Mouse (Mus musculus): ENCODE measurements around the gene Tmem63a.
"Not testable (repeated sequence)": the region's sequence is repeated elsewhere in the genome, so short reads cannot be mapped to it uniquely, and the experiment has no call there.

Tmem63a gene

GRCm38 (mm10) chr1:180924737-180925136 lies 17.4 kb upstream of the Tmem63a start:
- in situ Hi-C loops (cut with MboI; ENCODE audit: low sequenced_read_pairs) = no loop called here

- in situ Hi-C loops (cut with MboI; ENCODE audit: low sequenced_read_pairs) = no loop called here
Measured at GRCm38 (mm10) chr1:180926286-180926685, 15.9 kb upstream of the Tmem63a start.

GRCm38 (mm10) chr1:180929599-180929998 lies 12.5 kb upstream of the Tmem63a start:
- in situ Hi-C loops (cut with MboI; ENCODE audit: low sequenced_read_pairs) = no loop called here

- in situ Hi-C loops (cut with MboI; ENCODE audit: low sequenced_read_pairs) = no loop called here
Measured at GRCm38 (mm10) chr1:180931106-180931505, 11.0 kb upstream of the Tmem63a start.

GRCm38 (mm10) chr1:180933659-180934058 lies 8.5 kb upstream of the Tmem63a start:
- in situ Hi-C loops (cut with MboI; ENCODE audit: low sequenced_read_pairs) = no loop called here

- in situ Hi-C loops (cut with MboI; ENCODE audit: low sequenced_read_pairs) = no loop called here
Measured at GRCm38 (mm10) chr1:180934467-180935419, 7.4 kb upstream of the Tmem63a start, which contains the start of gene Lefty1. Gene Lefty1 (plus strand): TSS chr1:180935022.

- in situ Hi-C loops (cut with MboI; ENCODE audit: low sequenced_read_pairs) = not testable (repeated sequence)
Measured at GRCm38 (mm10) chr1:180936610-180937398, 5.3 kb upstream of the Tmem63a start.

- in situ Hi-C loops (cut with MboI; ENCODE audit: low sequenced_read_pairs) = not testable (repeated sequence)
Measured at GRCm38 (mm10) chr1:180937631-180938030, 4.5 kb upstream of the Tmem63a start.

- in situ Hi-C loops (cut with MboI; ENCODE audit: low sequenced_read_pairs) = not testable (repeated sequence)
Measured at GRCm38 (mm10) chr1:180938781-180939180, 3.4 kb upstream of the Tmem63a start.

GRCm38 (mm10) chr1:180940776-180941460 lies 1.2 kb upstream of the Tmem63a start:
- in situ Hi-C loops (cut with MboI; ENCODE audit: low sequenced_read_pairs) = no loop called here

GRCm38 (mm10) chr1:180941726-180942125 lies 418 bp upstream of the Tmem63a start:
- in situ Hi-C loops (cut with MboI; ENCODE audit: low sequenced_read_pairs) = no loop called here

GRCm38 (mm10) chr1:180943032-180943644 lies 994 bp downstream of the Tmem63a start:
- in situ Hi-C loops (cut with MboI; ENCODE audit: low sequenced_read_pairs) = no loop called here

GRCm38 (mm10) chr1:180943896-180944295 lies 1.8 kb downstream of the Tmem63a start:
- in situ Hi-C loops (cut with MboI; ENCODE audit: low sequenced_read_pairs) = no loop called here

GRCm38 (mm10) chr1:180944553-180944952 lies 2.4 kb downstream of the Tmem63a start:
- in situ Hi-C loops (cut with MboI; ENCODE audit: low sequenced_read_pairs) = no loop called here

GRCm38 (mm10) chr1:180945001-180945980 lies 3.1 kb downstream of the Tmem63a start:
- in situ Hi-C loops (cut with MboI; ENCODE audit: low sequenced_read_pairs) = no loop called here

- in situ Hi-C loops (cut with MboI; ENCODE audit: low sequenced_read_pairs) = no loop called here
Measured at GRCm38 (mm10) chr1:180946448-180946847, 4.3 kb downstream of the Tmem63a start.

GRCm38 (mm10) chr1:180952085-180952746 lies 10.1 kb downstream of the Tmem63a start:
- in situ Hi-C loops (cut with MboI; ENCODE audit: low sequenced_read_pairs) = no loop called here

GRCm38 (mm10) chr1:180952808-180953207 lies 10.7 kb downstream of the Tmem63a start:
- in situ Hi-C loops (cut with MboI; ENCODE audit: low sequenced_read_pairs) = no loop called here

- in situ Hi-C loops (cut with MboI; ENCODE audit: low sequenced_read_pairs) = no loop called here
Measured at GRCm38 (mm10) chr1:180956401-180956800, 14.3 kb downstream of the Tmem63a start.
